Mouse (Mus musculus): ENCODE measurements around the gene Zfp667.
"Not testable (repeated sequence)": the region's sequence is repeated elsewhere in the genome, so short reads cannot be mapped to it uniquely, and the experiment has no call there.

The Zfp667 gene

GRCm38 (mm10) chr7:6285842-6286705, at the start of gene Zfp667:
Gene Zfp667 (plus strand): TSS chr7:6286579.
- DNase-seq (ENCODE audit: low read depth, low spot score), result peak; percentile 95

GRCm38 (mm10) chr7:6239787-6240186, 46.6 kb upstream of the Zfp667 start:
- no peak for DNase-seq (ENCODE audit: low read depth, low spot score)

- peak; percentile 38 for DNase-seq (ENCODE audit: low read depth, low spot score)
These were observed 45.4 kb upstream of the Zfp667 start for GRCm38 (mm10) chr7:6240841-6241425.

GRCm38 (mm10) chr7:6244361-6245292, 41.8 kb upstream of the Zfp667 start:
- no peak for DNase-seq (ENCODE audit: low read depth, low spot score)

GRCm38 (mm10) chr7:6252410-6252809, 34.0 kb upstream of the Zfp667 start, which contains the start of gene Epp13:
Gene Epp13 (plus strand): TSS chr7:6252710.
- DNase-seq (ENCODE audit: low read depth, low spot score), result no peak

GRCm38 (mm10) chr7:6254451-6254850, 31.9 kb upstream of the Zfp667 start:
- DNase-seq (ENCODE audit: low read depth, low spot score), result no peak

GRCm38 (mm10) chr7:6257386-6257785, 29.0 kb upstream of the Zfp667 start:
- DNase-seq (ENCODE audit: low read depth, low spot score), result no peak

- DNase-seq (ENCODE audit: low read depth, low spot score), result no peak
These were observed 27.9 kb upstream of the Zfp667 start for GRCm38 (mm10) chr7:6258232-6259220.

- not testable (repeated sequence) for DNase-seq (ENCODE audit: low read depth, low spot score)
These were observed 26.4 kb upstream of the Zfp667 start for GRCm38 (mm10) chr7:6260004-6260403.

- no peak for DNase-seq (ENCODE audit: low read depth, low spot score)
These were observed 24.3 kb upstream of the Zfp667 start for GRCm38 (mm10) chr7:6262120-6262519.

GRCm38 (mm10) chr7:6262984-6263383, 23.4 kb upstream of the Zfp667 start:
- DNase-seq (ENCODE audit: low read depth, low spot score), result no peak

- DNase-seq (ENCODE audit: low read depth, low spot score), result no peak
These were observed 20.7 kb upstream of the Zfp667 start for GRCm38 (mm10) chr7:6265695-6266094.

GRCm38 (mm10) chr7:6277906-6278305, 8.5 kb upstream of the Zfp667 start:
- DNase-seq (ENCODE audit: low read depth, low spot score), result no peak

GRCm38 (mm10) chr7:6282749-6283148, 3.6 kb upstream of the Zfp667 start:
- DNase-seq (ENCODE audit: low read depth, low spot score), result peak; percentile 72

- peak; percentile 79 for DNase-seq (ENCODE audit: low read depth, low spot score)
These were observed 2.8 kb upstream of the Zfp667 start for GRCm38 (mm10) chr7:6283451-6284075.

- no peak for DNase-seq (ENCODE audit: low read depth, low spot score)
These were observed 1.9 kb upstream of the Zfp667 start for GRCm38 (mm10) chr7:6284442-6285012.

- no peak for DNase-seq (ENCODE audit: low read depth, low spot score)
These were observed 1.0 kb upstream of the Zfp667 start for GRCm38 (mm10) chr7:6285366-6285765.

- no peak for DNase-seq (ENCODE audit: low read depth, low spot score)
These were observed 647 bp downstream of the Zfp667 start for GRCm38 (mm10) chr7:6286921-6287531.

GRCm38 (mm10) chr7:6291121-6291520, 4.7 kb downstream of the Zfp667 start:
- not testable (repeated sequence) for DNase-seq (ENCODE audit: low read depth, low spot score)

All from retina, postnatal 7 days (tissue).